Mouse (Mus musculus): ENCODE data around the gene Nt5c3. TPM values are rescaled to one million over a fixed set of nuclear protein-coding genes. Genes with fewer than 3 reads are reported as not detected.

Gene Nt5c3
- total RNA-seq, 1 experiment from 2014 or later = 25.9 TPM

DNA sequence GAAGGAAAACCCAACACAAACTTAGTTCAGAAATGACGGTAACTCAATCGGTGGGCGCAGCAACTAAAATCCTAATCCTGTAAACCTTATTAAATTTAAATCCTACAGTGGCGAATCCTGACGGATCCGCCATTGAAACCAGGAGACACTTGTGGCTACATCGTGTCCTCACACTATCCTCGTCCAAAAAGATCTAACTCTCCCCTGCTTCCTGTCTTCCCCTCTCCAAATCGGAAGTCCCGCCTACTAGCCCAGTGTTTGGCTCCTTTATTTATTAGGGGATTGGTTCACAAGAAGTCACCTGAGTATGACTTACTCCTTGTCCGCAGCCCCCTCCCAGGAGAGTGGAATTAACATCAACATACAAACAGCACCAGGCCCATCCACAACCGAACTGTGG is 86.6 kb downstream of the Nt5c3 start:
- no peak for DNase-seq

DNA sequence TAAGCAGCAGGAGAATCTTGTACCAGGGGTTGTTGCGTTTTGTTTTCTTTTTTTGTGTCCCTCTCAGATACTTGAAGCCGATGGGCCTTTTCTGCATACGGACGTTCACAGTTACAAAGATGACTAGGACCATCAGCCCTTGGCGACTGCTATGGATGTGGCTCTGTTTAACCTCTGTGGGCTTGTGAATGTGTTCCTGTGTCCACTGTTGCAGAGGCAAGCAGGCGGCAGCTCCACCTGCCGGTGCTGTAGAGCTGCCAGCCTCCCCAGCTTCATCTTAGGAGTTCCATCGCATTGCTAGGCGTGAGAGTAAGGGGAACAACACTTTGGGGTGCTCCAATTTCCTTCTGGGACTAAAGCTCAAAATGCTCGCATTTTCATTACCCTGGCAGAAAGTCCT is 88.2 kb downstream of the Nt5c3 start:
- DNase-seq = no peak

DNA sequence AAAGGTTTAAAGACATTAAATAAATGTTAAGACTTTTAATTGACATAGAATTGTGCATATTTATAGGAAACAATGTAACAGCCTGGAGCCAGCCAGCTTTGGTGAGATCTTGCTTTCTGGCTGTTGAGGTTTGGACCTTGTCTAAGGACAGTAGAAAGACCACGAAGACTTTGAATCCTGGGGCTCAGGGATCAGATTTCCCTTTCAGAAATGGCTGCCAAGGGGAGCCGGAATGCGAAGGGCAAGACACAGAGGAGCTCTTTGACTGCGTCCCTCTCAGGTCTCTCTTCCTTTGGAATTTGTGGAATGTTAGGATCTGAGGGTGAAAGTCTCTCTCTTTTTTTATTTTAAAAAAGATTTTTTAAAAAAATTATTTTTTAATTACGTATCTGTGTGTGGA is 89.0 kb downstream of the Nt5c3 start:
- DNase-seq = no peak

DNA sequence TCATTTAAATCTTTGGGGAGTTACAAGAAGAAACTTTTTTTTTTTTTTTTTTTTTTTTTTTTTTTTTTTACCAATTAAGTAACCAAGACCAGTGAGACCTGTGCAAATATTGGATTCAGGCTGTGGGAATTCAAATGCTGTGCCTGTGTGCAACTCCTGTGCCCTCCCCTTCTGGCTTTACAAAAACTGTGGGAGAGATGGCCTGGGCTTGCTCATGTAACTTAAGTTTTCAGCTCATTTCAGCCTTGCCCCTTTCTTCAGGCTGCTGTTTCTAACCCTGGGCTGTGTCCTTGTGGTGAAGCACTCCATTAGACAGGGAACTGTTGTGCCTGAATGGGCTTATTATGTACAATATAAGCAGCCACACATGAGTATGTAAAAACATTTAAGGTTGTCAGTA is 90.9 kb downstream of the Nt5c3 start:
- DNase-seq = peak; percentile 14

DNA sequence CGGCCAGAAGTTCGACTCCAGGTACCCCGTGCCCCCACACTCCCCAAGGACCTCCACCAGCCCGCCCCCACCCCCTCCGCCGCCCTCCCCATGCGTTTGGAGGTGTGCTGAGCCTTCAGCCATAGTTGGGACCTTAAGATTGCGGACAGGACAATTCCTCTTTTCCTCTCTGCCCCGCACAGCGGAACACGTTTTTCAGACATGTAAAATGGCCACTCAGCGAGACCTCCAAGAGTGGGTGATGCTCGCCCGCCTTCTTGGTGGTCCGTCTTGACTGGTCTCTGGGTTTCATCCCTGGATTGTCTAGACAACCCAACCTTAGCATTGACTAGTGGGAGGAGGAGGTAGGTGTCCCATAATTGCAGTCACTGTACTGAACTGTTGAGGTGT is 91.3 kb downstream of the Nt5c3 start:
- no peak for DNase-seq

Other genes with a start within 250 kb of the Nt5c3 start
- gene Lsm5, start 219.2 kb downstream of the Nt5c3 start, total RNA-seq (2021) = 37.2 and 42.4 TPM in 2 replicates
- gene Avl9, start 209.0 kb downstream of the Nt5c3 start, total RNA-seq (2021) = 20.0 and 20.5 TPM in 2 replicates
- gene Kbtbd2, start 126.1 kb downstream of the Nt5c3 start, total RNA-seq (2021) = 36.7 and 37.6 TPM in 2 replicates
- gene Fkbp9, start 91.9 kb downstream of the Nt5c3 start, total RNA-seq (2021) = 72.1 and 73.3 TPM in 2 replicates
- gene Vmn1r4, start 83 bp upstream of the Nt5c3 start, total RNA-seq (2021) = 0.26 and 0.41 TPM in 2 replicates
- gene Vmn1r5, start 46.3 kb upstream of the Nt5c3 start, total RNA-seq (2021) = not detected in 2 replicates
- not detected in 2 replicates for gene Vmn1r6, start 73.3 kb upstream of the Nt5c3 start, total RNA-seq (2021)
- not detected in 2 replicates for gene Vmn1r7, start 101.4 kb upstream of the Nt5c3 start, total RNA-seq (2021)
- not detected in 2 replicates for gene Vmn1r8, start 108.4 kb upstream of the Nt5c3 start, total RNA-seq (2021)
- gene Vmn1r9, start 142.9 kb upstream of the Nt5c3 start, total RNA-seq (2021) = not detected in 2 replicates
- gene Vmn1r10, start 185.5 kb upstream of the Nt5c3 start, total RNA-seq (2021) = not detected in 2 replicates
- not detected in 2 replicates for gene Vmn1r11, start 209.5 kb upstream of the Nt5c3 start, total RNA-seq (2021)
- not detected in 2 replicates for gene Vmn1r12, start 233.0 kb upstream of the Nt5c3 start, total RNA-seq (2021)